Mouse (Mus musculus) forebrain, embryonic 16.5 days (tissue): ENCODE data around the gene Plekhm1. TPM values are rescaled to one million over a fixed set of nuclear protein-coding genes. Genes with fewer than 3 reads are reported as not detected.

Experiments
- ATAC-seq: fragments of 200-750 bp; cut with Nextera tagmentation; 2 replicates; pipeline ENCODE4 v1.8.0; 2017; ENCODE audit warnings: mild to moderate bottlenecking, moderate library complexity
- H3K27ac ChIP-seq: fragments of 300-500 bp; sonication (generic); 2 replicates; pipeline ENCODE4 v1.5.1; 2014; ENCODE audit warnings: low read length, control low read depth
- H3K27me3 ChIP-seq: fragments of 300-500 bp; sonication (generic); replicated peaks from 2 replicates; pipeline ENCODE4 v1.6.1; 2014; ENCODE audit warnings: low read length; ENCODE audit not compliant: control insufficient read depth, insufficient read depth
- H3K36me3 ChIP-seq: fragments of 300-500 bp; sonication (generic); 2 replicates; pipeline ENCODE4 v1.6.1; 2014; ENCODE audit not compliant: control insufficient read depth, insufficient read depth
- H3K4me1 ChIP-seq: fragments of 300-500 bp; sonication (generic); replicated peaks from 2 replicates; pipeline ENCODE4 v1.6.1; 2014; ENCODE audit warnings: low read length; ENCODE audit not compliant: control insufficient read depth, insufficient read depth
- H3K4me2 ChIP-seq: fragments of 300-500 bp; sonication (generic); 2 replicates; pipeline ENCODE4 v1.6.1; 2014; ENCODE audit warnings: mild to moderate bottlenecking, low read length, control low read depth
- H3K4me3 ChIP-seq: fragments of 300-500 bp; sonication (generic); replicated peaks from 2 replicates; pipeline ENCODE4 v1.5.1; 2014; ENCODE audit warnings: mild to moderate bottlenecking, low read length, control low read depth
- H3K9ac ChIP-seq: fragments of 300-500 bp; sonication (generic); replicated peaks from 2 replicates; pipeline ENCODE4 v1.6.1; 2014; ENCODE audit warnings: low read depth, low read length, control low read depth
- H3K9me3 ChIP-seq: fragments of 300-500 bp; sonication (generic); 2 replicates; pipeline ENCODE4 v1.6.1; 2016; ENCODE audit warnings: low read length; ENCODE audit not compliant: control insufficient read depth
- WGBS: fragments of 180-500 bp; shearing (Covaris S2); extraction: QIAGEN DNeasy Blood & Tissue Kit; methylation state at CpG from one replicate; pipeline ENCODE4 v1.1.7; 2014; 5-methylcytosine and 5-hydroxymethylcytosine counted together
- polyA plus RNA-seq: library from polyadenylated mRNA; unstranded; fragments of >200 nt; fragmentation: Nextera tagmentation; extraction: Ambion mirVana; gene quantifications from 2 replicates; pipeline ENCODE4 v1.2.1, GENCODE M21; 2015

Gene Plekhm1
- polyA plus RNA-seq, 1 experiment from 2014 or later = 11.3 TPM

DNA sequence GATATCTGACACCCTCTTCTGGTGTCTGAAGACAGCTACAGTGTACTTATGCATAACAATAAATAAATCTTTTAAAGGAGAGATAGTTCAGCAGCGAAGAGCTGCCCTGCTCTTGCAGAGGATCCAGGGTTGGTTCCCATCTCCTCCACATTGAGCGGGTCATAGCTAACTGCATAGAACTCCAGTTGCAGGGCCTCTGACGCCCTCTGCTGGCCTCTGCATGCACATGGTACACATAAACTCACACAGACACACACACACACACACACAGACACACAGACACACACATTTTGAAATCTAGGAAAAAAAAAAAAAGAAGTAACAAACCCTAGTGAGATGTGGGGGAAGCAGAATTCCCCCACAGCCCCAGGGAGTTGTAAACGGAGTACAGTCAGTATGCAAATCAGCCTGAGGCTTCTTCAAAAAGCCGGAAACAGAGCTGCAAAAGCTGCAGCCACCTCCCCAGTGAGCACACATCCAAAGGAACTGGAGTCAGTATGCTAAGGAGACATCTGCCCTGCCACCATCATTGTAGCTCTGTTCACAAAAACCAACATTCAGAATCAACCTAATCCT is 60.2 kb downstream of the Plekhm1 start:
- no peak overlapping the region for H3K4me3 ChIP-seq
- no peaks in the 10 kb centered on the region for H3K36me3 ChIP-seq
- no peak overlapping the region for H3K4me2 ChIP-seq
- H3K4me1 ChIP-seq = 0 out of 2 replicates have a peak, but pooled peaks cover 3% of the 10 kb centered on the region
- H3K9me3 ChIP-seq = no peaks in the 10 kb centered on the region
- ATAC-seq = no peak
- WGBS = 79% methylated on average over 5 of the region's 5 CpGs
- H3K9ac ChIP-seq = no peak overlapping the region
- H3K27me3 ChIP-seq = no peaks in the 10 kb centered on the region; the same call in 1 of the 2 replicates
- H3K27ac ChIP-seq = no peak overlapping the region

DNA sequence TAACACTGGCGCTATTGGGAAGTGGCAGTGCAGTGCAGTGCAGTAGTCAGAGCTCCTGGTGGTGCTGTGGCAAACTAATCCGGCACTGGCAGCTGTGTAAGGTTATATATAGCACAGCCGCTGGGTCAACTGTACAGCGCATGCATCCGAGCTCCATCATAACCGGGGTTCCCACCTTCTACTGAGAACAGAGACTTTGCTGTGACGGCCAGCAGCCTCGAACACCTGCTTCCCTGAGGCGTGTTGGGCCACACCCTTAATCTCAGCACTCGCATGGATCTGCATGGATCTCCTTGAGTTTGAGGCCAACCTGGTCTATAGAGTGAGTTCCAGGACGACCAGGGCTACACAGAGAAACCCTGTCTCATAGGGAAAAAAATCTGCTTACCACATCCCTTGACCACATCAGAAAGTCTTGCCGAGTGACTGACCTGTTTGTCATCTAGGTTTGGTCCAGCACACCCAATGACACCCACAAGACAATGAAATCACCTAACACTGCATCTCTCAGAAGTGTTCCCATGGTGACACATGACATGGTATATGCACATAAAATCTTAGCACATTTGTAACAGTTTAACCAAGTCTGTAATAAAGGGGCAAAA is 61.7 kb downstream of the Plekhm1 start:
- H3K27me3 ChIP-seq = no peaks in the 10 kb centered on the region
- H3K9me3 ChIP-seq = no peaks in the 10 kb centered on the region
- no peak overlapping the region for H3K27ac ChIP-seq
- WGBS = 92% methylated on average over 12 of the region's 12 CpGs
- H3K4me3 ChIP-seq = no peak overlapping the region
- 0 out of 2 replicates have a peak, but pooled peaks cover 1% of the 10 kb centered on the region for H3K4me1 ChIP-seq
- H3K36me3 ChIP-seq = no peaks in the 10 kb centered on the region
- H3K9ac ChIP-seq = no peak overlapping the region
- no peak for ATAC-seq
- no peak overlapping the region for H3K4me2 ChIP-seq

DNA sequence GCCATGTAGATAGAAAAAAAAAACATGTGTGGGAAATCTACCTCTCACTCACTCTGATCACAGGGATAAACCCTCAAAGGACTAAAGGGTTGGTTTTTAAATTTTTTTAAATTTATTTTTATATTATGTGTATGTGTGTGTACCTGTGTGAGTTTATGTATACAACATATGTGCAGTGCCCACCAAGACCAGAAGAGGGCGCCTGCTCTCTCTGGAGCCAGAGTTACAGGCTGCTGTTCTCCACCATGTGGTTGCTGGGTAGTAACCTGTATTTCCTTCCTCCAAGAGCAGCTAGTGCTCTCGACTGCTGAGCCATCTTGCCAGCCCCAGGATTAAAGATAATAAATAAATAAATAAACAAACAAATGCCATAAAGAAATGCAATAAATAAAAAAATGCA is 62.8 kb downstream of the Plekhm1 start:
- H3K4me2 ChIP-seq = no peak overlapping the region
- no peak overlapping the region for H3K9ac ChIP-seq
- no peaks in the 10 kb centered on the region for H3K9me3 ChIP-seq
- ATAC-seq = no peak
- H3K27ac ChIP-seq = no peak overlapping the region
- no peak overlapping the region for H3K4me3 ChIP-seq
- 92% methylated on average over 2 of the region's 2 CpGs for WGBS
- no peaks in the 10 kb centered on the region for H3K36me3 ChIP-seq
- H3K4me1 ChIP-seq = no peaks in the 10 kb centered on the region
- no peaks in the 10 kb centered on the region for H3K27me3 ChIP-seq

DNA sequence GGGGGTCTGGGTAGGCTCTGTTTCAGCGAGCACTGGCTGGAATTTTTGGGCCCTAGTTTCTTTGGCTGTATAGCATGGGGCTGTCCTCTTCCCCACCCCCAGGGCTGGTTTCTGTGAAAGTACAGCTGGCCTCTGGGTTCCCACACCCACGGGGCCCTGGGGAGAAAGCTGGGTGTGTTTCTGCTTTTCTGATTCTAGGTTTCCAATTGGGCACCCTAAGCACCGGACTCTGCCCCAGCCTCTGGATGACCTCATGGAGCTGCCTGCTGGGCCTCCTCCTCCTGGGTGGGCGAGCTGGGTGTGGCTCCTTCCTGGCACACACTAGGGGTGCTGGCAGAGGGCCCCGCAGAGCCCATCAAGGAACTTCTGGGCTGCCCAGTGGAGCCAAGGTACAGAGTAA is 65.8 kb downstream of the Plekhm1 start:
- H3K4me2 ChIP-seq = no peak overlapping the region
- ATAC-seq = no peak
- H3K27me3 ChIP-seq = no peaks in the 10 kb centered on the region
- H3K4me1 ChIP-seq = no peaks in the 10 kb centered on the region
- H3K27ac ChIP-seq = no peak overlapping the region
- no peaks in the 10 kb centered on the region for H3K9me3 ChIP-seq
- no peak overlapping the region for H3K4me3 ChIP-seq
- H3K36me3 ChIP-seq = no peaks in the 10 kb centered on the region
- 63% methylated on average over 5 of the region's 5 CpGs for WGBS
- no peak overlapping the region for H3K9ac ChIP-seq

DNA sequence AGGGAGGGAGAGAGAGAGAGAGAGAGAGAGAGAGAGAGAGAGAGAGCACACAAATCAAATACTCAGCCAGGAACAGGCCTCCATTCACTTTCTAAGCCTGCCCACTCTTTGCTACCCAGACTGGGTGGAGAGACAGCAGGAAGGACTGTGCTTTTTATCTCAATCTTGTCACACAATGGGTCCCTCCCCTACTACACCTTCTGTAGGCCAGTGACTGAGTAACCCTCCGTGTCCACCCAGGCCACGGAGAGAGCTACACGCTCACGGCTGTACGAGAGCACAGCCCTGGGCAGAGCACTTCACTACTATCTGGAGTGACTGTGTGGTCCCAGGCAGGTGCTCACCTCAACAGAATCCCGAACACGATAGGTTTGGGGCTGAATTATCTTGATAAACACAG is 66.3 kb downstream of the Plekhm1 start:
- Histone ChIP-seq H3K27me3 (no peaks in the 10 kb centered on the region), H3K9me3 (no peaks in the 10 kb centered on the region), H3K27ac (no peak overlapping the region), H3K4me3 (no peak overlapping the region), H3K9ac (no peak overlapping the region), H3K36me3 (no peaks in the 10 kb centered on the region), H3K4me1 (no peaks in the 10 kb centered on the region), H3K4me2 (no peak overlapping the region)
- 83% methylated on average over 7 of the region's 7 CpGs for WGBS
- ATAC-seq = no peak

DNA sequence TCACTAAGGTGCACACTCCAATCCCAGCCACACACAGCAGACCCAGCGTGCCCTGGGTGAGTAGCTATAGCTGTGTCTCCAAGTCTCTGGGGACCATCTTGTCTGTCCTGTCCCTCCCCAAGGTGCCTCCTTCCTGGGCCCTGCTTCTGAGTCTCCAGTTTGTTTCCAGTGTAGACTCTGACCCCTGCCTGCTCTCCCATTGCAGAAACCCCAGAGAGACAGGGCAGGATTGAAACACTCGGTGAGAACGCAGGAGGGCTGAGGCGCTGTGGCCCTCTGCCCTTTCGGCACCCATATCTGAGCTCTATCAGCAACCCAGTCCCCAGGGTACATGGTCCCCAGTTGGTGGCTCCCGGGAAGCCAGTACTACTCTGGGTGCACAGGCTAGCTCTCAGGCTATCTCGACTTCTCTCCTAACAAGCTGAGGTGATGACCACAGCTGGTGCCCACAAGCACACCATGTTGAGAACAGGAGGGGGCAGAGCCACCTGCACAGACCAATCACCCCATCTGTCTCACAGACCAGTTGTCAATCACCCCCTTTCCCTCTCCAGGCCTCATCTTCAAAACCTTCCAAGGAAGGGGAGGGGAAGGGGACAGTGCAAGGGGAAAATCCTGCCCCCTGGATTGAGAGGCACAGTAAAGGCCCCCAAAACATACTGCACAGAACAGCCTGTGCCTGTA is 66.9 kb downstream of the Plekhm1 start:
- Histone ChIP-seq H3K9me3 (no peaks in the 10 kb centered on the region), H3K9ac (no peak overlapping the region), H3K27me3 (no peaks in the 10 kb centered on the region), H3K4me1 (no peaks in the 10 kb centered on the region), H3K36me3 (no peaks in the 10 kb centered on the region), H3K4me3 (no peak overlapping the region), H3K27ac (no peak overlapping the region), H3K4me2 (no peak overlapping the region)
- WGBS = 80% methylated on average over 7 of the region's 7 CpGs
- ATAC-seq = no peak

DNA sequence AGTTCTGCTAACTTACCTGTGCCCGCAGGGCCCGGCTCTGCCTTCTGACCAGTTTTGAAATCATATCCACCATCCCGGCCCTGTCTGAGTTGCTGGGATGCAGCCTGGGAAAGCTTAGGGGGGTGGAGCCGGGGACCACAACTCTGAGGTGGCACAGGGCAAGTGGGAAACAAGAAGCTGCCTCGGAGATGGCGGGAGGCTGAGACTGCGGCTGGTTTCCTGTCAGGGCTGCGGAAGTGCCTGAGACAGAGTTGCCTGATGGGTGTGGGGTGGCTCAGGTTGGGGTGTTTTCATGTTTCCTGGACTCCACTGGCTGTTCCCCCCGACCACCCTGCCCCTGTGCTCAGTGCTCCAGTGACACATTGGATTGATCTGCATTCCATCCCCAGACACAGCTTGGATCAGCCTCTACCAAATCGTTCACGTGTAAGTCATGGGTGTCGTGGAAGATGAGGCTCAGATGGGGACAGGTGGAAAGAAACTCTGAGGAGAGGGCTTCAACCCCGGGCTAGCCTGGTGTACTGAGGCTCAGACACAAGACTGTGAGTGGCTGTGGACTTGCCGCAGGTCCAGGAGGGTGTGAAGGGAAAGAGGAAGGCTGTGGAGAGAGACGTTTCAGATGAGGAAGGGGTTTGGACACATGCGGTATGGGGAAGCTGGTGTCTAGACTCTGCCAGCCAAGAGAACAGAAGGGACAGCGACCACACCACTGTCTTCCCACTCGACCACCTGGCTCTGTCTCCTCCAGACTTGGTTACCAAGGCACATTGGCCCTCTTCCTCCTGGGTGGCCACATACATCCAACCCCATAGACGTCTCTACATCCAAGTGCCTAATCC is 67.8 kb downstream of the Plekhm1 start:
- Histone ChIP-seq H3K4me2 (no peak overlapping the region), H3K36me3 (no peaks in the 10 kb centered on the region), H3K9me3 (no peaks in the 10 kb centered on the region), H3K9ac (no peak overlapping the region), H3K27ac (no peak overlapping the region), H3K4me1 (no peaks in the 10 kb centered on the region), H3K4me3 (no peak overlapping the region), H3K27me3 (no peaks in the 10 kb centered on the region)
- ATAC-seq = no peak
- 82% methylated on average over 19 of the region's 19 CpGs for WGBS

DNA sequence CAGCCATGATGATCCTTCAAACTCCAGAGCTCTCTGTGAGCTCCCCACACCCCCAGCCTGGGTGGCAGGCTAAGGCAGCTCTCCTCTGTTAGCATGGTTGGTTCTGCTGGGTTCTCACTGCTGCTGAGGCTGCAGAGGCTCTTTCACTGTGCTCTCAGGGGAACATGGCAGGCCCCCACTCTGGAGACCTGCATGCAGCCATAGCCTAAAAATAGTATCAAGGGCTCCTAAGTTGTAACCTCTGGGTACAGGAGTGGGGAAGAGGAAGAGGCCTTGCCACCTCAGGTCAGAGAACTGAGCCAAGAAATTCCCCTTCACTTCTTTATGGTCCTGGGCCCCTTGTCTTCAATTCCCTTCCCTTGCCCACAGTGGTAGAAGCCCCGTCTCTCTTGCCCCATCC is 68.6 kb downstream of the Plekhm1 start:
- no peak for ATAC-seq
- no peaks in the 10 kb centered on the region for H3K9me3 ChIP-seq
- H3K27me3 ChIP-seq = no peaks in the 10 kb centered on the region
- H3K4me1 ChIP-seq = no peaks in the 10 kb centered on the region
- H3K9ac ChIP-seq = no peak overlapping the region
- 89% methylated on average over 1 of the region's 1 CpGs for WGBS
- H3K4me3 ChIP-seq = no peak overlapping the region
- no peaks in the 10 kb centered on the region for H3K36me3 ChIP-seq
- H3K4me2 ChIP-seq = no peak overlapping the region
- no peak overlapping the region for H3K27ac ChIP-seq

DNA sequence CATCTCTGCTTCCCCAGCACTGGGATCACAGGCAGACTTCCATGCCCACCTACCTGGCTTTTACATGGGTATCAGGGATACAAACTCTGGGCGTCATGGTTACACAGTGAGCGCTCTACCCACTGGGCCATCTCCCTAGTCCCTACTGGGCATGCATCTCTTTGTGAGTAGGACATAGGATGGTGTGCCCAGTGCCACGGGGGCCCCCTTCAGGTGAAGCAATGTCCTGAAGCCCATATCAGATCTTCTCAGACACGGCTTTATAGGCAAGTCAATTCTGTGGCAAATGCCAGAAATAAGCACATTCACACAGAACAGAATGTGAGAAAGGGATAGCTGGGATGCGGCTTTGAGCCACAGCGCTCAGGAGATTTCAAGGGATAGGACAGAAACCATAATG is 69.4 kb downstream of the Plekhm1 start:
- Histone ChIP-seq H3K4me2 (no peak overlapping the region), H3K9me3 (no peaks in the 10 kb centered on the region), H3K36me3 (no peaks in the 10 kb centered on the region), H3K4me3 (no peak overlapping the region), H3K9ac (no peak overlapping the region), H3K27me3 (no peaks in the 10 kb centered on the region), H3K4me1 (no peaks in the 10 kb centered on the region), H3K27ac (no peak overlapping the region)
- 85% methylated on average over 6 of the region's 6 CpGs for WGBS
- ATAC-seq = no peak
